9 mouse cellular contexts compared by ENCODE assay signal in genomic region chr1:182149966-182150365, GRCm38 (mm10). TPM values are rescaled to one million over a fixed set of nuclear protein-coding genes. Genes with fewer than 3 reads are reported as not detected.
DNase-seq lines count a peak whose midpoint lies in the region; ATAC-seq and TF ChIP-seq lines count a peak whose summit lies in the region.
"Had no signal": no experiment of that assay in that cellular context is flagged by ENCODE, and none has a peak within 500 bp of the region (broad histone marks: within the 10 kb centered on the region; RNA-seq: fewer than 3 reads in every experiment).

No protein-coding gene starts in this region.

- H3K27me3 ChIP-seq in intestine, postnatal 0 days (replicated peaks; ENCODE audit: control insufficient read depth, insufficient read depth, low read length), result no peaks in the 10 kb centered on the region
- no peaks in the 10 kb centered on the region for H3K27me3 ChIP-seq in intestine, embryonic 16.5 days (replicated peaks; ENCODE audit: control insufficient read depth, insufficient read depth, low read length)
- H3K27me3 ChIP-seq in midbrain, embryonic 13.5 days, result no peaks in the 10 kb centered on the region
- H3K27me3 ChIP-seq: liver, embryonic 15.5 days had no signal

- H3K36me3 ChIP-seq in intestine, postnatal 0 days (ENCODE audit: control insufficient read depth, insufficient read depth), result no peaks in the 10 kb centered on the region
- H3K36me3 ChIP-seq in intestine, embryonic 16.5 days (ENCODE audit: control insufficient read depth, insufficient read depth, low read length), result no peaks in the 10 kb centered on the region
- H3K36me3 ChIP-seq in midbrain, embryonic 13.5 days, result no peaks in the 10 kb centered on the region
- H3K36me3 ChIP-seq: liver, embryonic 15.5 days had no signal

- no peak overlapping the region for H3K9ac ChIP-seq in intestine, postnatal 0 days (ENCODE audit: low read depth, low read length)
- H3K9ac ChIP-seq in intestine, embryonic 16.5 days (ENCODE audit: low read depth, low read length), result no peak overlapping the region
- no peak overlapping the region for H3K9ac ChIP-seq in midbrain, embryonic 13.5 days (replicated peaks)
- H3K9ac ChIP-seq: liver, embryonic 15.5 days had no signal

- no peaks in the 10 kb centered on the region for H3K4me1 ChIP-seq in intestine, postnatal 0 days (replicated peaks; ENCODE audit: control insufficient read depth, insufficient read depth, low read length)
- no peaks in the 10 kb centered on the region for H3K4me1 ChIP-seq in intestine, embryonic 16.5 days (ENCODE audit: control insufficient read depth, insufficient read depth, low read length)
- no peaks in the 10 kb centered on the region for H3K4me1 ChIP-seq in midbrain, embryonic 13.5 days (replicated peaks)
- H3K4me1 ChIP-seq: liver, embryonic 15.5 days had no signal

- no peak overlapping the region for H3K4me2 ChIP-seq in intestine, postnatal 0 days (replicated peaks; ENCODE audit: low read depth)
- H3K4me2 ChIP-seq in intestine, embryonic 16.5 days (ENCODE audit: low read depth, low read length), result no peak overlapping the region
- no peak overlapping the region for H3K4me2 ChIP-seq in midbrain, embryonic 13.5 days (replicated peaks)
- H3K4me2 ChIP-seq: liver, embryonic 15.5 days had no signal

- no peak overlapping the region for H3K27ac ChIP-seq in intestine, postnatal 0 days (ENCODE audit: low read depth, low read length)
- no peak overlapping the region for H3K27ac ChIP-seq in intestine, embryonic 16.5 days (ENCODE audit: low read length)
- H3K27ac ChIP-seq in midbrain, embryonic 13.5 days, result no peak overlapping the region
- H3K27ac ChIP-seq: liver, embryonic 15.5 days had no signal

- no peak for ATAC-seq in intestine, postnatal 0 days
- ATAC-seq in intestine, embryonic 16.5 days, result no peak
- peak; percentile 90 for ATAC-seq in megakaryocyte progenitor cell, adult 5-6 weeks (replicated peaks; ENCODE audit: poor library complexity)
- no peak for ATAC-seq in midbrain, embryonic 13.5 days

- 84% methylated on average over 2 of the region's 2 CpGs for WGBS in intestine, postnatal 0 days
- 90% methylated on average over 2 of the region's 2 CpGs for WGBS in intestine, embryonic 16.5 days
- 91% methylated on average over 2 of the region's 2 CpGs for WGBS in midbrain, embryonic 13.5 days

- H3K4me3 ChIP-seq in intestine, postnatal 0 days (ENCODE audit: low read depth, low read length), result no peak overlapping the region
- no peak overlapping the region for H3K4me3 ChIP-seq in intestine, embryonic 16.5 days (ENCODE audit: low read length)
- H3K4me3 ChIP-seq in midbrain, embryonic 13.5 days (replicated peaks), result no peak overlapping the region
- H3K4me3 ChIP-seq: liver, embryonic 15.5 days had no signal

- TF ChIP-seq CTCF in intestine, postnatal 0 days (IDR thresholded peaks at IDR 0.05; ENCODE audit: low read depth), result peak; percentile 75

- no peaks in the 10 kb centered on the region for H3K9me3 ChIP-seq in intestine, postnatal 0 days (ENCODE audit: control insufficient read depth)
- no peaks in the 10 kb centered on the region for H3K9me3 ChIP-seq in intestine, embryonic 16.5 days (ENCODE audit: control insufficient read depth, low read length)
- no peaks in the 10 kb centered on the region for H3K9me3 ChIP-seq in midbrain, embryonic 13.5 days
- H3K9me3 ChIP-seq: liver, embryonic 15.5 days had no signal

- peak; percentile 70 for DNase-seq in CD4-positive helper T cell, adult 2 months (ENCODE audit: low read depth, low spot score)
- peak; percentile 85 for DNase-seq in ZHBTc4 (ENCODE audit: low read depth, low spot score)
- DNase-seq in adrenal gland, postnatal 4 days (ENCODE audit: low spot score in 2 of 2), result no peak
- DNase-seq in frontal cortex, postnatal 14 days (ENCODE audit: low spot score in 2 of 2), result no peak

RNA-seq across cellular contexts. Expression of gene Vmn1r1, which starts 14.3 kb away (rescaled TPM):
- not detected in 2 replicates for polyA plus RNA-seq in intestine, postnatal 0 days (2015; fragmentation: Nextera tagmentation; extraction: Ambion mirVana)
- not detected in 2 replicates for polyA plus RNA-seq in intestine, embryonic 16.5 days (2015; fragmentation: Nextera tagmentation; extraction: Ambion mirVana)
- not detected in 2 replicates for total RNA-seq in megakaryocyte progenitor cell, adult 5-6 weeks (2015)
- not detected in 2 replicates for total RNA-seq in megakaryocyte progenitor cell, adult 5-6 weeks (2017)
- total RNA-seq in adrenal gland, postnatal 4 days (2021), result not detected
- not detected in 2 replicates for polyA plus RNA-seq in midbrain, embryonic 13.5 days (2015; fragmentation: Nextera tagmentation; extraction: Ambion mirVana)
- polyA plus RNA-seq: liver, embryonic 15.5 days had no signal

RNA-seq across cellular contexts. Expression of gene Srp9, which starts 25.4 kb away (rescaled TPM):
- 208 and 218 TPM in 2 replicates for polyA plus RNA-seq in intestine, postnatal 0 days (2015; fragmentation: Nextera tagmentation; extraction: Ambion mirVana)
- polyA plus RNA-seq in intestine, embryonic 16.5 days (2015; fragmentation: Nextera tagmentation; extraction: Ambion mirVana), result 135 and 142 TPM in 2 replicates
- 157 and 164 TPM in 2 replicates for total RNA-seq in megakaryocyte progenitor cell, adult 5-6 weeks (2015)
- total RNA-seq in megakaryocyte progenitor cell, adult 5-6 weeks (2017), result 123 and 133 TPM in 2 replicates
- total RNA-seq in adrenal gland, postnatal 4 days (2021), result 10 to 100 TPM; 60.0 to 68.5 TPM
- 135 and 142 TPM in 2 replicates for polyA plus RNA-seq in midbrain, embryonic 13.5 days (2015; fragmentation: Nextera tagmentation; extraction: Ambion mirVana)

Comparison
In these comparisons a context has a peak if more than half of its experiments do, and no peak if none do; other contexts are left out.
1. DNase-seq: peak in CD4-positive helper T cell, adult 2 months (single experiment) and ZHBTc4 (single experiment); none in adrenal gland, postnatal 4 days (0 of 2) and frontal cortex, postnatal 14 days (0 of 2).